Comparison of ENCODE assay signal across 8 mouse cellular contexts in genomic region chr4:134127793-134128192, GRCm38 (mm10). TPM values are rescaled to one million over a fixed set of nuclear protein-coding genes. Genes with fewer than 3 reads are reported as not detected.
DNase-seq lines count a peak whose midpoint lies in the region; ATAC-seq and TF ChIP-seq lines count a peak whose summit lies in the region.

No protein-coding gene starts in this region.

- intact Hi-C loops in heart, postnatal 14 days (cut with DNase I), result no loop called here

- H3K79me2 ChIP-seq in CH12.LX (replicated peaks; ENCODE audit: control insufficient read depth, extremely low read depth, insufficient read depth, poor library complexity, severe bottlenecking), result peaks cover 6% of the 10 kb centered on the region; the same call in 1 of the 2 replicates

- peaks cover 29% of the 10 kb centered on the region for H3K36me3 ChIP-seq in heart, embryonic 10.5 days
- peaks cover 27 to 65% of the 10 kb centered on the region in 2 experiments for H3K36me3 ChIP-seq in CH12.LX (replicated peaks in 1 of 2; ENCODE audit: control insufficient read depth in 1 of 2, insufficient read depth in 1 of 2, low read length in 1 of 2)
- peaks cover 21% of the 10 kb centered on the region for H3K36me3 ChIP-seq in forebrain, embryonic 13.5 days (ENCODE audit: poor library complexity, severe bottlenecking)
- H3K36me3 ChIP-seq in liver, embryonic 13.5 days, result peaks cover 22% of the 10 kb centered on the region

- dilution Hi-C loops in CH12.LX (cut with MboI; ENCODE audit: extremely low pct_ligation_motif_present, extremely low pct_unique_long_range_greater_than_20kb, low sequenced_read_pairs), result no loop called here

- peak; percentile 12; the same call in 1 of the 2 replicates for ATAC-seq in forebrain, embryonic 13.5 days
- ATAC-seq in liver, embryonic 13.5 days (ENCODE audit: low read depth), result no peak

- WGBS in heart, embryonic 10.5 days, result 59% methylated on average over 8 of the region's 8 CpGs
- 66% methylated on average over 8 of the region's 8 CpGs for WGBS in forebrain, embryonic 13.5 days
- WGBS in liver, embryonic 13.5 days (ENCODE audit: insufficient replicate concordance), result 41% methylated on average over 8 of the region's 8 CpGs

- TF ChIP-seq EP300 in CH12.LX (IDR thresholded peaks at IDR 0.05; ENCODE audit: low read length), result no peak

- H3K27ac ChIP-seq in heart, embryonic 10.5 days, result peak overlapping the region; percentile 89
- H3K27ac ChIP-seq in CH12.LX (ENCODE audit: insufficient read depth, low read depth), result 0 out of 2 replicates have a peak overlapping the region, but pooled peaks have one; percentile 2
- 0 out of 2 replicates have a peak overlapping the region, but pooled peaks have one; percentile 69 for H3K27ac ChIP-seq in forebrain, embryonic 13.5 days
- no peak overlapping the region for H3K27ac ChIP-seq in liver, embryonic 13.5 days

- peaks cover 59% of the 10 kb centered on the region for H3K4me1 ChIP-seq in heart, embryonic 10.5 days
- H3K4me1 ChIP-seq in CH12.LX (ENCODE audit: control insufficient read depth in 1 of 2, insufficient read depth in 2 of 2), result peaks cover 27 to 55% of the 10 kb centered on the region in 2 experiments
- H3K4me1 ChIP-seq in forebrain, embryonic 13.5 days, result peaks cover 21% of the 10 kb centered on the region
- peaks cover 78% of the 10 kb centered on the region for H3K4me1 ChIP-seq in liver, embryonic 13.5 days (replicated peaks)

- TF ChIP-seq POLR2A in CH12.LX (IDR thresholded peaks at IDR 0.05; ENCODE audit: low read depth, low read length), result no peak

- peak overlapping the region; percentile 85 for H3K4me2 ChIP-seq in CH12.LX (ENCODE audit: insufficient read depth, low read depth, poor library complexity, severe bottlenecking)
- peak overlapping the region; percentile 87 for H3K4me2 ChIP-seq in forebrain, embryonic 13.5 days
- H3K4me2 ChIP-seq in liver, embryonic 13.5 days, result peak overlapping the region; percentile 87

- peak overlapping the region; percentile 75 for H3K4me3 ChIP-seq in heart, embryonic 10.5 days
- peak overlapping the region; percentile 70 to 95 (median 84) for H3K4me3 ChIP-seq in CH12.LX (replicated peaks in 1 of 3; ENCODE audit: low read depth in 2 of 3, low read length in 2 of 3, poor library complexity in 1 of 3)
- H3K4me3 ChIP-seq in forebrain, embryonic 13.5 days, result peak overlapping the region; percentile 84
- peak overlapping the region; percentile 69 for H3K4me3 ChIP-seq in liver, embryonic 13.5 days (replicated peaks)

- TF ChIP-seq RAD21 in CH12.LX (IDR thresholded peaks at IDR 0.05; ENCODE audit: low read depth, low read length), result no peak

- no peaks in the 10 kb centered on the region for H3K9me3 ChIP-seq in heart, embryonic 10.5 days
- no peaks in the 10 kb centered on the region for H3K9me3 ChIP-seq in CH12.LX (replicated peaks; ENCODE audit: low read length)
- H3K9me3 ChIP-seq in forebrain, embryonic 13.5 days (replicated peaks), result no peaks in the 10 kb centered on the region
- no peaks in the 10 kb centered on the region for H3K9me3 ChIP-seq in liver, embryonic 13.5 days (replicated peaks)

- H3K27me3 ChIP-seq in heart, embryonic 10.5 days (ENCODE audit: insufficient read depth, poor library complexity, severe bottlenecking), result no peaks in the 10 kb centered on the region
- H3K27me3 ChIP-seq in CH12.LX (replicated peaks), result no peaks in the 10 kb centered on the region
- no peaks in the 10 kb centered on the region for H3K27me3 ChIP-seq in forebrain, embryonic 13.5 days
- H3K27me3 ChIP-seq in liver, embryonic 13.5 days, result no peaks in the 10 kb centered on the region

- in situ Hi-C loops in CH12.LX (cut with MboI; ENCODE audit: low pct_ligation_motif_present, low pct_unique_long_range_greater_than_20kb, low sequenced_read_pairs), result loop anchor here (5.0 kb wide), 1 partner anchor 35 kb away; no protein-coding TSS in a partner anchor

- H3K9ac ChIP-seq in CH12.LX (ENCODE audit: insufficient read depth, low read depth), result peak overlapping the region; percentile 91
- peak overlapping the region; percentile 91 for H3K9ac ChIP-seq in forebrain, embryonic 13.5 days
- peak overlapping the region; percentile 77 for H3K9ac ChIP-seq in liver, embryonic 13.5 days

- no peak for TF ChIP-seq CTCF in CH12.LX (conservative IDR thresholded peaks at IDR 0.05 in 1 of 2, IDR thresholded peaks at IDR 0.05 in 1 of 2; ENCODE audit: low read depth in 2 of 2, low read length in 2 of 2)

- DNase-seq in heart, embryonic 10.5 days (ENCODE audit: low spot score), result no peak
- DNase-seq in heart, postnatal 14 days, result no peak
- no peak for DNase-seq in CH12.LX (ENCODE audit: extremely low read depth)
- DNase-seq in liver, embryonic 13.5 days, result no peak
- no peak for DNase-seq in frontal cortex, adult 2 months (ENCODE audit: extremely low spot score in 1 of 2, low spot score in 1 of 2)
- no peak for DNase-seq in layer of hippocampus, adult 9-11 months
- DNase-seq in T-cell, adult 2 months (ENCODE audit: low spot score), result no peak

TF ChIP-seq in CH12.LX, 34 proteins besides CTCF, POLR2A, EP300 and RAD21:
- TF ChIP-seq RCOR1 (conservative IDR thresholded peaks at IDR 0.05; ENCODE audit: low read depth, low read length), result no peak
- peak; percentile 19; the same call in 1 of the 2 replicates for TF ChIP-seq POLR2AphosphoS2 (IDR thresholded peaks at IDR 0.05; ENCODE audit: low read depth, low read length)

RNA-seq across cellular contexts. Expression of gene Sh3bgrl3, which starts 0.8 kb away (rescaled TPM):
- polyA plus RNA-seq in heart, embryonic 10.5 days (2016; fragmentation: Nextera tagmentation; extraction: Ambion mirVana), result 188 and 243 TPM in 2 replicates
- 10 to 100 TPM; 47.4 to 51.4 TPM for total RNA-seq in heart, postnatal 14 days (2021)
- total RNA-seq in CH12.LX (2012; rRNA removed), result 151 and 153 TPM in 2 replicates
- total RNA-seq in CH12.LX (2014; rRNA removed), result 104 and 128 TPM in 2 replicates
- 289 and 362 TPM in 2 replicates for polyA plus RNA-seq in CH12.LX (2012; ENCODE audit: insufficient read length, low read depth)
- polyA plus RNA-seq in forebrain, embryonic 13.5 days (2015; fragmentation: Nextera tagmentation; extraction: Ambion mirVana), result 285 TPM in 2 replicates
- 158 and 171 TPM in 2 replicates for polyA plus RNA-seq in liver, embryonic 13.5 days (2015; fragmentation: Nextera tagmentation; extraction: Ambion mirVana)
- 415 and 538 TPM in 2 replicates for polyA plus RNA-seq in frontal cortex, adult 2 months (2012; rRNA removed)

RNA-seq across cellular contexts. Expression of gene Ubxn11, which starts 25.4 kb away (rescaled TPM):
- 2.6 and 2.9 TPM in 2 replicates for polyA plus RNA-seq in heart, embryonic 10.5 days (2016; fragmentation: Nextera tagmentation; extraction: Ambion mirVana)
- total RNA-seq in heart, postnatal 14 days (2021), result 1 to 10 TPM; 1.4 to 1.7 TPM
- 12.3 and 18.8 TPM in 2 replicates for total RNA-seq in CH12.LX (2012; rRNA removed)
- total RNA-seq in CH12.LX (2014; rRNA removed), result 6.0 and 6.6 TPM in 2 replicates
- 35.9 and 38.8 TPM in 2 replicates for polyA plus RNA-seq in CH12.LX (2012; ENCODE audit: insufficient read length, low read depth)
- polyA plus RNA-seq in forebrain, embryonic 13.5 days (2015; fragmentation: Nextera tagmentation; extraction: Ambion mirVana), result 6.2 and 9.4 TPM in 2 replicates
- polyA plus RNA-seq in liver, embryonic 13.5 days (2015; fragmentation: Nextera tagmentation; extraction: Ambion mirVana), result 1.7 and 2.3 TPM in 2 replicates
- 42.6 and 43.1 TPM in 2 replicates for polyA plus RNA-seq in frontal cortex, adult 2 months (2012; rRNA removed)

RNA-seq across cellular contexts. Expression of gene Cd52, which starts 32.9 kb away (rescaled TPM):
- polyA plus RNA-seq in heart, embryonic 10.5 days (2016; fragmentation: Nextera tagmentation; extraction: Ambion mirVana), result 1.7 and 4.2 TPM in 2 replicates
- total RNA-seq in heart, postnatal 14 days (2021), result 10 to 100 TPM in 1 of 2 experiments, 1 to 10 TPM in 1; 3.5 to 10.3 TPM
- total RNA-seq in CH12.LX (2012; rRNA removed), result 2,306 and 3,109 TPM in 2 replicates
- total RNA-seq in CH12.LX (2014; rRNA removed), result 4,323 and 5,448 TPM in 2 replicates
- 1,849 and 1,886 TPM in 2 replicates for polyA plus RNA-seq in CH12.LX (2012; ENCODE audit: insufficient read length, low read depth)
- 2.2 and 2.6 TPM in 2 replicates for polyA plus RNA-seq in forebrain, embryonic 13.5 days (2015; fragmentation: Nextera tagmentation; extraction: Ambion mirVana)
- polyA plus RNA-seq in liver, embryonic 13.5 days (2015; fragmentation: Nextera tagmentation; extraction: Ambion mirVana), result 24.6 and 27.7 TPM in 2 replicates
- polyA plus RNA-seq in frontal cortex, adult 2 months (2012; rRNA removed), result 5.6 and 7.1 TPM in 2 replicates

RNA-seq across cellular contexts. Expression of gene Cep85, which starts 59.1 kb away (rescaled TPM):
- polyA plus RNA-seq in heart, embryonic 10.5 days (2016; fragmentation: Nextera tagmentation; extraction: Ambion mirVana), result 28.2 and 31.1 TPM in 2 replicates
- total RNA-seq in heart, postnatal 14 days (2021), result 10 to 100 TPM; 31.5 to 33.7 TPM
- total RNA-seq in CH12.LX (2012; rRNA removed) (24.4 and 24.9 TPM in 2 replicates), CH12.LX (2014; rRNA removed) (29.4 and 32.8 TPM in 2 replicates)
- 28.3 and 32.8 TPM in 2 replicates for polyA plus RNA-seq in CH12.LX (2012; ENCODE audit: insufficient read length, low read depth)
- 22.6 and 22.8 TPM in 2 replicates for polyA plus RNA-seq in forebrain, embryonic 13.5 days (2015; fragmentation: Nextera tagmentation; extraction: Ambion mirVana)
- polyA plus RNA-seq in liver, embryonic 13.5 days (2015; fragmentation: Nextera tagmentation; extraction: Ambion mirVana), result 27.8 and 35.1 TPM in 2 replicates
- polyA plus RNA-seq in frontal cortex, adult 2 months (2012; rRNA removed), result 18.1 and 25.0 TPM in 2 replicates

Comparison
In these comparisons a context has a peak if more than half of its experiments do, and no peak if none do; other contexts are left out.
1. RNA of gene Cd52, which starts 32.9 kb away (polyA plus RNA-seq): 1,849 to 1,886 TPM in CH12.LX; 24.6 to 27.7 TPM in liver, embryonic 13.5 days, 5.6 to 7.1 TPM in frontal cortex, adult 2 months, 1.7 to 4.2 TPM in heart, embryonic 10.5 days and 2.2 to 2.6 TPM in forebrain, embryonic 13.5 days; every median in the first group is over 10 times any median in the second.
2. Peak in every context shown above with its lines, with median percentiles within 50 percentile points of each other: H3K4me3 ChIP-seq, H3K4me2 ChIP-seq and H3K9ac ChIP-seq.